Mouse (Mus musculus) liver, postnatal 0 days (tissue): ENCODE data around the gene Lpcat3. TPM values are rescaled to one million over a fixed set of nuclear protein-coding genes. Genes with fewer than 3 reads are reported as not detected.

ENCODE experiments used
- ATAC-seq: fragments of 200-750 bp; cut with Nextera tagmentation; 2 replicates; pipeline ENCODE4 v1.8.0; 2017; ENCODE audit warnings: mild to moderate bottlenecking, moderate library complexity
- DNase-seq: peaks from one replicate; pipeline ENCODE4 v3.0.0-alpha.2; 2016
- H3K27ac ChIP-seq: fragments of 300-500 bp; sonication (generic); 2 replicates; pipeline ENCODE4 v1.5.1; 2014; ENCODE audit warnings: antibody characterized with exemption, moderate library complexity, mild to moderate bottlenecking, low read depth
- H3K27me3 ChIP-seq: fragments of 300-500 bp; sonication (generic); 2 replicates; pipeline ENCODE4 v1.6.1; 2014; ENCODE audit warnings: low read length, control low read depth, mixed read lengths; ENCODE audit not compliant: insufficient read depth
- H3K36me3 ChIP-seq: fragments of 300-500 bp; sonication (generic); replicated peaks from 2 replicates; pipeline ENCODE4 v1.6.1; 2014; ENCODE audit warnings: mild to moderate bottlenecking, control low read depth, low read length, moderate library complexity, mixed read lengths; ENCODE audit not compliant: insufficient read depth
- H3K4me1 ChIP-seq: fragments of 300-500 bp; sonication (generic); 2 replicates; pipeline ENCODE4 v1.6.1; 2014; ENCODE audit warnings: antibody characterized with exemption, mild to moderate bottlenecking, control low read depth; ENCODE audit not compliant: insufficient read depth
- H3K4me2 ChIP-seq: fragments of 300-500 bp; sonication (generic); 2 replicates; pipeline ENCODE4 v1.6.1; 2014; ENCODE audit warnings: low read depth, mild to moderate bottlenecking, low read length, moderate library complexity, mixed read lengths
- H3K4me3 ChIP-seq: fragments of 300-500 bp; sonication (generic); 2 replicates; pipeline ENCODE4 v1.5.1; 2014; ENCODE audit warnings: low read depth, low read length
- H3K9ac ChIP-seq: fragments of 300-500 bp; sonication (generic); replicated peaks from 2 replicates; pipeline ENCODE4 v1.6.1; 2014; ENCODE audit warnings: mild to moderate bottlenecking, moderate library complexity
- H3K9me3 ChIP-seq: fragments of 300-500 bp; sonication (generic); 2 replicates; pipeline ENCODE4 v1.6.1; 2016; ENCODE audit warnings: mild to moderate bottlenecking, control low read depth, low read length, mixed read lengths
- CTCF ChIP-seq: sonication (generic); IDR thresholded peaks from 2 replicates; pipeline ENCODE4 v1.5.1; 2016; ENCODE audit warnings: antibody characterized with exemption, low read depth
- EP300 ChIP-seq: IDR thresholded peaks from 2 replicates; pipeline ENCODE4 v1.6.1; 2016; ENCODE audit warnings: antibody characterized with exemption, low read depth, mild to moderate bottlenecking
- WGBS: fragments of 180-500 bp; shearing (Covaris S2); extraction: QIAGEN DNeasy Blood & Tissue Kit; methylation state at CpG from one replicate; pipeline ENCODE4 v1.1.7; 2014; ENCODE audit not compliant: insufficient replicate concordance; 5-methylcytosine and 5-hydroxymethylcytosine counted together
- polyA plus RNA-seq: library from polyadenylated mRNA; unstranded; fragments of >200 nt; fragmentation: Nextera tagmentation; extraction: Ambion mirVana; gene quantifications from 2 replicates; pipeline ENCODE4 v1.2.1, GENCODE M21; 2015

Lpcat3 gene
- polyA plus RNA-seq, 1 experiment from 2014 or later: 68.7 TPM

DNA sequence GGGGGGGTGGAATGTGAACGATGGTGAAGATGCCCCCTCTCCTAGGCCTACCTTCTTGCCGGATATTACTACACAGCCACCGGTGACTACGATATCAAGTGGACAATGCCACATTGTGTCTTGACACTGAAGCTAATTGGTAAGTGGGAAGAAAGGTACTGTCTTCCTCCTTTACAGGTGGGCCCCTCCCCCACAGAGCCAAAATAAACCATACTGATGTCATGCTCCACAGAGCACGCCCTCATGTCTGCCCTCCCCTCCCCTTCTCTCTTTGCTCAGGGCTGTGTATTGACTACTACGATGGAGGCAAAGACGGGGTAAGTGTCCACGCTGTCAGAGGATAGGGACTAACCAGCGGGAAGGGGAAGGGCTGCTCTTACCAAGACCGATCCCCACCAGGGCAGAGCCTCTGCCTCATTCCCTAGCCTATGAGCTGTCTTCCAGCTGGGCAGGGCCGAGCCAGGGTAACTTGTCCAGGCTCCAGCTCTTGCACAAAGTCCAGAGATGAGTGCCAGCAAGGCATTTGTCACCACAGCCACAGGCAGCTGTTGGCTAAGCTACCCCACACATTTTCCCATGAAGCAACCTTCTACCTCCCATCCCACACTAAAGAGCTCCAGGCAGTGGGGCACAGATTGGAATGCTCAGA is 37.3 kb downstream of the Lpcat3 start:
- Histone ChIP-seq H3K27ac (peak overlapping the region; percentile 82), H3K9ac (no peak overlapping the region; the same call in 1 of the 2 replicates)

DNA sequence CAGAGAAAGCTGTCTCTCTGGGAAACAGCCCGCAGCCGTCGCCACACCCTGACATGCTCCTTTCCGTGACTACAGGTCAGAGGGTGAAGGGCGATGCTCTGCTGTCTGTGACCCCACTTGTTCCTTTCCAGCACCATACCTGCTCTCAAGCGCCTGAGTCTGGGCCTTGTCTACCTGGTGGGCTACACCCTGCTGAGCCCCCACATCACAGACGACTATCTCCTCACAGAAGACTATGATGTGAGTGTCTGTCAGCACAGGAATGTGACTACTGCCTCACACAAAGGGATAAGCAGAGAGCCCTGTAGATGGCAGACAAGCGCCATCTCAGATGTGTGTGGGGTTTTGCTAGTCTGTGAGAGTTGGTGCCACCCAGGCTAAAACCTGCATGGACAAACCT is 38.5 kb downstream of the Lpcat3 start:
- peaks cover 11% of the 10 kb centered on the region for H3K4me1 ChIP-seq
- DNase-seq (no peak), ATAC-seq (no peak)
- H3K27ac ChIP-seq: peak overlapping the region; percentile 82
- H3K4me2 ChIP-seq: no peak overlapping the region
- H3K9ac ChIP-seq: no peak overlapping the region
- H3K36me3 ChIP-seq: peaks cover 70% of the 10 kb centered on the region
- no peak overlapping the region for H3K4me3 ChIP-seq
- WGBS: 83% methylated on average over 8 of the region's 8 CpGs
- H3K9me3 ChIP-seq: no peaks in the 10 kb centered on the region
- TF ChIP-seq EP300 (no peak), CTCF (peak; percentile 41)
- H3K27me3 ChIP-seq: no peaks in the 10 kb centered on the region

More for the DNA sequence above, 37.3 kb downstream of the Lpcat3 start:
- peak; percentile 93 for ATAC-seq
- peak; percentile 76 for DNase-seq
- H3K27me3 ChIP-seq: no peaks in the 10 kb centered on the region
- TF ChIP-seq CTCF (no peak), EP300 (peak; percentile 70)
- WGBS: 75% methylated on average over 11 of the region's 11 CpGs
- no peak overlapping the region for H3K4me3 ChIP-seq
- no peaks in the 10 kb centered on the region for H3K9me3 ChIP-seq
- peaks cover 13% of the 10 kb centered on the region for H3K4me1 ChIP-seq
- no peak overlapping the region for H3K4me2 ChIP-seq
- H3K36me3 ChIP-seq: peaks cover 63% of the 10 kb centered on the region

GRCm38 (mm10) chr6:124702102-124702783 is 39.4 kb downstream of the Lpcat3 start:
- Histone ChIP-seq H3K27me3 (no peaks in the 10 kb centered on the region), H3K9ac (no peak overlapping the region), H3K4me1 (peaks cover 11% of the 10 kb centered on the region), H3K4me3 (no peak overlapping the region), H3K9me3 (no peaks in the 10 kb centered on the region), H3K36me3 (peaks cover 72% of the 10 kb centered on the region), H3K27ac (no peak overlapping the region), H3K4me2 (no peak overlapping the region)
- DNase-seq (no peak), ATAC-seq (no peak)
- peak; percentile 33 for TF ChIP-seq CTCF
- TF ChIP-seq EP300: no peak
- 87% methylated on average over 17 of the region's 17 CpGs for WGBS

- Histone ChIP-seq H3K27me3 (no peaks in the 10 kb centered on the region), H3K9ac (no peak overlapping the region), H3K4me2 (no peak overlapping the region), H3K27ac (no peak overlapping the region), H3K4me1 (peaks cover 11% of the 10 kb centered on the region), H3K36me3 (peaks cover 77% of the 10 kb centered on the region), H3K9me3 (no peaks in the 10 kb centered on the region), H3K4me3 (no peak overlapping the region)
- WGBS: 54% methylated on average over 3 of the region's 3 CpGs
- peak; percentile 71 for DNase-seq
- ATAC-seq: no peak
- TF ChIP-seq EP300 (no peak), CTCF (peak; percentile 89)
Observed at GRCm38 (mm10) chr6:124702784-124703103, 39.9 kb downstream of the Lpcat3 start.

- TF ChIP-seq EP300 (no peak), CTCF (no peak)
- H3K4me3 ChIP-seq: no peak overlapping the region
- ATAC-seq (no peak), DNase-seq (no peak)
- H3K9me3 ChIP-seq: no peaks in the 10 kb centered on the region
- H3K36me3 ChIP-seq: peaks cover 72% of the 10 kb centered on the region
- no peak overlapping the region for H3K9ac ChIP-seq
- H3K27ac ChIP-seq: no peak overlapping the region
- H3K27me3 ChIP-seq: no peaks in the 10 kb centered on the region
- no peak overlapping the region for H3K4me2 ChIP-seq
- H3K4me1 ChIP-seq: peaks cover 13% of the 10 kb centered on the region
- WGBS: 58% methylated on average over 7 of the region's 7 CpGs
Observed at GRCm38 (mm10) chr6:124703789-124704188, 41.0 kb downstream of the Lpcat3 start.

GRCm38 (mm10) chr6:124704417-124704816 is 41.6 kb downstream of the Lpcat3 start:
- Histone ChIP-seq H3K4me1 (peaks cover 10% of the 10 kb centered on the region; the same call in 1 of the 2 replicates), H3K27me3 (no peaks in the 10 kb centered on the region), H3K36me3 (peaks cover 65% of the 10 kb centered on the region), H3K9ac (no peak overlapping the region), H3K4me3 (no peak overlapping the region), H3K27ac (no peak overlapping the region), H3K4me2 (no peak overlapping the region), H3K9me3 (no peaks in the 10 kb centered on the region)
- 93% methylated on average over 2 of the region's 2 CpGs for WGBS
- DNase-seq: no peak
- TF ChIP-seq EP300 (no peak), CTCF (no peak)
- ATAC-seq: no peak
